Mouse (Mus musculus) Patski (cell line): ENCODE data around the gene Sars. TPM values are rescaled to one million over a fixed set of nuclear protein-coding genes. Genes with fewer than 3 reads are reported as not detected.

Source experiments
- ATAC-seq: fragments of 100-300 bp; one replicate; pipeline ENCODE4 v1.8.0; 2021
- CTCF ChIA-PET: fragments of 350-600 bp; sonication (Branson Sonifier 250); formaldehyde crosslinking; loops from one replicate; lab custom pipeline; 2022; ENCODE audit warnings: inconsistent platforms; lab: Charles Lee
- POLR2A ChIA-PET: fragments of 350-600 bp; sonication (Branson Sonifier 250); formaldehyde crosslinking; loops from one replicate; lab custom pipeline; 2022; ENCODE audit warnings: antibody characterized with exemption, inconsistent platforms; lab: Charles Lee
- DNase-seq: peaks from one replicate; pipeline ENCODE4 v3.0.0-alpha.2; 2011; ENCODE audit warnings: low read depth, low spot score
- H3K27me3 ChIP-seq: fragments of 371-371 bp; one replicate; pipeline ENCODE4 v1.5.1; 2021
- CTCF ChIP-seq: fragments of 100-300 bp; IDR thresholded peaks from one replicate; pipeline ENCODE4 v1.5.1; 2021
- in situ Hi-C: fragments of 300-500 bp; cut with MboI; formaldehyde crosslinking; loops from 3 replicates; pipeline ENCODE4 v1.11.1; 2018; ENCODE audit warnings: low pct_unique_long_range_greater_than_20kb, mixed read lengths
- polyA plus RNA-seq: library from polyadenylated mRNA; unstranded; gene quantifications from one replicate; pipeline ENCODE4 v1.2.3, GENCODE M21; 2021

Gene Sars
- polyA plus RNA-seq, 1 experiment from 2014 or later = 536 TPM

GRCm38 (mm10) chr3:108381945-108382875, 62.8 kb downstream of the Sars start:
- no peak for TF ChIP-seq CTCF
- ChIA-PET CTCF (interaction anchor here (1.0 to 3.9 kb wide), 7 partner anchors 11 to 181 kb away, joined by 3 to 39 read pairs (median 3); partner anchors contain the start of gene Tmem167b), POLR2A (interaction anchor here (0.5 to 1.0 kb wide), 6 partner anchors 12 to 320 kb away, joined by 3 to 9 read pairs (median 4); no protein-coding TSS in a partner anchor)
- DNase-seq (no peak), ATAC-seq (no peak)
- in situ Hi-C loops = no loop called here
- H3K27me3 ChIP-seq = no peaks in the 10 kb centered on the region

- DNase-seq (no peak), ATAC-seq (no peak)
- in situ Hi-C loops = no loop called here
- no peak for TF ChIP-seq CTCF
- ChIA-PET CTCF (interaction anchor here (3.2 to 3.9 kb wide), 2 partner anchors 21 to 99 kb away, joined by 9 to 39 read pairs; no protein-coding TSS in a partner anchor), POLR2A (no interaction called here)
- H3K27me3 ChIP-seq = no peaks in the 10 kb centered on the region
Measured at GRCm38 (mm10) chr3:108380695-108381094, 64.3 kb downstream of the Sars start.

- H3K27me3 ChIP-seq = no peaks in the 10 kb centered on the region
- ChIA-PET POLR2A (interaction anchor here (0.7 to 2.2 kb wide), 2 partner anchors 16 to 96 kb away, joined by 3 to 7 read pairs; no protein-coding TSS in a partner anchor), CTCF (interaction anchor here (1.4 to 8.8 kb wide), 5 partner anchors 9 to 96 kb away, joined by 3 to 45 read pairs (median 9); partner anchors contain the start of gene Sort1)
- DNase-seq (no peak), ATAC-seq (no peak)
- in situ Hi-C loops = no loop called here
- no peak for TF ChIP-seq CTCF
Measured at GRCm38 (mm10) chr3:108378875-108379663, 65.9 kb downstream of the Sars start.

Other genes starting within 250 kb of the Sars start
- gene Cyb561d1, start 244.0 kb downstream of the Sars start, polyA plus RNA-seq = 9.2 TPM
- gene Atxn7l2, start 234.3 kb downstream of the Sars start, polyA plus RNA-seq = 17.4 TPM
- not detected for gene Sypl2, start 218.6 kb downstream of the Sars start, polyA plus RNA-seq
- gene Psma5, start 188.3 kb downstream of the Sars start, polyA plus RNA-seq = 239 TPM
- 125 TPM for gene Sort1, start 161.1 kb downstream of the Sars start, polyA plus RNA-seq
- gene Mybphl, start 80.3 kb downstream of the Sars start, polyA plus RNA-seq = not detected
- gene Psrc1, start 61.4 kb downstream of the Sars start, polyA plus RNA-seq = 29.8 TPM
- gene Celsr2, start 29.7 kb downstream of the Sars start, polyA plus RNA-seq = 90.1 TPM
- 3.6 TPM for gene 1700013F07Rik, start 88.9 kb upstream of the Sars start, polyA plus RNA-seq
- gene 5330417C22Rik, start 91.3 kb upstream of the Sars start, polyA plus RNA-seq = 0.17 TPM
- gene Tmem167b, start 117.3 kb upstream of the Sars start, polyA plus RNA-seq = 82.3 TPM
- gene Taf13, start 126.5 kb upstream of the Sars start, polyA plus RNA-seq = 44.7 TPM
- gene Wdr47, start 146.1 kb upstream of the Sars start, polyA plus RNA-seq = 25.7 TPM
- gene Clcc1, start 208.7 kb upstream of the Sars start, polyA plus RNA-seq = 74.3 TPM